Mouse (Mus musculus) retina, postnatal 7 days (tissue): ENCODE data around the gene Irf5.
"Not testable (repeated sequence)": the region's sequence is repeated elsewhere in the genome, so short reads cannot be mapped to it uniquely, and the experiment has no call there.

ENCODE experiments used
- DNase-seq: peaks from one replicate; pipeline ENCODE4 v3.0.0-alpha.2; 2012; ENCODE audit warnings: low read depth, low spot score

The Irf5 gene

DNA sequence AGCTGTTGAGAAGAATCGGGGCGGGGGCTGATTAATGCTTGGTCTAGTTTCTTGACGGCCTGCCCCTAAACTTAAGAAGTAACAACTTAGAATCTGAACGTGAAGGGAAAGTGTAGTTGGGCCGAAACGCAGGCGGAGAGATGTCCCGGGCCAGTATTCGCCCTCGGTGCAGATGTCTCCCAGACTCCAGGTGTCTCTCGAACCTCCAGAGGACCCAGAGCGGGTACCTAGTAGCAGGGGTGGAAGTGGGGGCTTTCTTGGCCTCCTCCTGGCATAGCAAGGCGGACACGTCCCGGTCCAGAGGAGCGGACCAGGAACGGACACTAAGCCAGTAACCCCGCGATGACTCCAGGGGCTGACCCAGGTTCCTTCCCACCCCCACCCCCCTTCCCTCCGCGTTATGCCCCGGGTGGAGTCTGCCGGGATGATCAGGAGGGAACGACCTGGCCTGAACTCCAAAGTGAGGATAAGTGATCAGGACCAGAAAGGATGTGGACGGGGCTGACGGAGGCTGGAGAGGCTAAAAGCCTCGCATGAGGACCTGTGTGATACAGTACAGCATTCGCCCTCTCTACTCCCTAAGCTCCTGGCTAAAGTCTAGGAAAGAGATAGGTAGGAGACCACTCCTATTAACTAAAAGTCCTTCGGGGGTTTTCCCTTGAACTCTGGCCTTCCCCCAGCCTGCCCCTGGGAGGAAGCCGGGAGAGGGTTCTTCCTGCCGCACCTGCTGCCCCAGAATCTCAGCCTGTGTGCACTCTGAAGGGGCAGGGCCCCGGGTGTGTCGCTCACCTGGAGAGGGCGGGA is 1.1 kb downstream of the Irf5 start:
- no peak for DNase-seq

DNA sequence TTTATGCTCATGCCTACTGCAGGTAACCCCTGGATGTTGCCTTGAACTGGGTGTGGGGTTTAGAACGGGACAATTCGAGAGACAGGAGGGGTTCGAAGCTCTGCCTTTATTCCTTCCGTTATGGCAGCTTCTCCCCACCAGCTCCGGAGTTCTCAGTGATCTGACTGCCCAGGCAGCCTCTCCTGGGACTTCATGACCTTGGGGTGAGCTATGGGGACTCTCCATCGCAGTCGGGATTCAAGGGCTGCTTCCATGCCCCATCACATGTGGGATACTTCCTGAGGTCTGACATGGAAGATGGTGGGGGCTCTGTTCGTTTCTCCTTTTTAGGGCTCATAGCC is 1.7 kb downstream of the Irf5 start:
- DNase-seq, result no peak

DNA sequence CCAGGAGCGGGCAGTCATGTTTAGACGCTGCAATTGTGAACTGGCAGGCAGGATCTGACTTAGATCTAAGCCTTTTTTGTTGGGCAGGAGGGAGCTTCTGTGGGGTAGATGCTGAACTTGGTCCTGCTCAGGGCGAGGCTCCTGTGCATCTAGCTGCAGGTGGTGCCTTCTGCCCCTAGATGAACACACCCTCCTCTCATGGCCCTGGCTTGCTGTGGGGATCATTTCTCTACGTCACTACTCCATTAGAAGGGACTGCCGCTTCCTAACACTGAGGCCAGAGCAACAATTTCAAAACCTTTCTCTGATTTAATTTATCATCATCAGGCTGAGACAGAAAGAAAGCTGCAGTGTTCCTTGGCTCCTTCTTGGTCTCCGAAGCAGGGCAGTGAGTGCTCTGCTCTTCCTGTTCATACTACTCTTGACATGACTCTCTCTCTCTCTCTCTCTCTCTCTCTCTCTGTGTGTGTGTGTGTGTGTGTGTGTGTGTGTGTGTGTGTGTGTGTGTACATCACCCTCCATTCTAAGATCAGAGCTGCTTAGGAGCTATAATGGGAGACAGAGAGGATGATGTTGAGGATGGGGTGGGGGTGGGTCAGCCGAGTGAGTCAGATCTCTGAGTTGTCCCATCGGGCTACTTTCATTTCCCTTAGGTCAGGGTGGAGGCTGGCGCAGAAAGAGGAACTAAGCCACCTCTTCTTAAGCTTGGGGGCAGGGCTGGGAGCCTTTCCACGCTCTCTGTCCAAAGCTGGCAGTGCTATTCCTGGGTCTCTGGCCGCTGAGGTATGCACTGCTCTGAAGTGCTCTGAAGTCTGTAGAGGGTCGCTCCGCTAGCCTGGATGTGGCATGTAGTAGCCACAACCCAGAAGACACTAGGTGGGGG is 2.4 kb downstream of the Irf5 start:
- DNase-seq, result no peak

DNA sequence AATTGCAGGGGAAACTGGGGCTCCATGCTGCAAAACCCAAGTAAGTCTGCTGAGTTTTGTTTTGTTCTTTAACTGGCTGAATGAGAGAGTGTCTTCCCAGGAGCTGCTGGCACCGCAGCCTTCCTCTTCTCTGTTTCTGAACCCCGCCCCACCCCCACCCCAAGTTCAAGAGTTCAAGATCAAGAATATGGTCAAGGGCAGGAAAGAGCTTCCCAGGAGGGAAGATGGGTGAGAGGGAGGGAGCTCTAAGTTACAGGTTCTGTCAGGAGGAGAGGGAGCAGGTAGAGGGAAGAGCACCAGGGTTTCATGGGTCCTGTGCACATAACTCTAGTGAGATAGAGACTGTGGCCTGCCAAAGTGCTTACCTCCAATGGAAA is 3.0 kb downstream of the Irf5 start:
- DNase-seq, result no peak

DNA sequence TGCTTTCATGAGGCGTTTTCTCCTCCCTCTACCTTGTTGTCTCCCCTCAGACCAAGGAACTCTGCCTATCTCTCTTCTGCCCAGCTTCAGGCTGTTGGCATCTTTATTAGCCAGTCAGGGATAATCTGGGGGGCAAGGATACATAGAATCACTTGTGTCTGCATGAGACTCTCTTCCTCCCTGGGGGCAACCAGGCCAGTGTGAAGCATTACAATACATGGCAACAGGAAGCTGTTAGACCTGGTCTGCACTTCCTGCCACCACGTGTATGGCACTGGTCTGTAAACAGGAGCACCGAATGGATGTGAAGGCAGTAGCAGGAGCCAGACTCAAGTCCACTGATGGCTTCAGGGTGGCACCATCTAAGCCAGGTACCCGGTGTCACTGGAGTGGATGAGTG is 3.6 kb downstream of the Irf5 start:
- no peak for DNase-seq

DNA sequence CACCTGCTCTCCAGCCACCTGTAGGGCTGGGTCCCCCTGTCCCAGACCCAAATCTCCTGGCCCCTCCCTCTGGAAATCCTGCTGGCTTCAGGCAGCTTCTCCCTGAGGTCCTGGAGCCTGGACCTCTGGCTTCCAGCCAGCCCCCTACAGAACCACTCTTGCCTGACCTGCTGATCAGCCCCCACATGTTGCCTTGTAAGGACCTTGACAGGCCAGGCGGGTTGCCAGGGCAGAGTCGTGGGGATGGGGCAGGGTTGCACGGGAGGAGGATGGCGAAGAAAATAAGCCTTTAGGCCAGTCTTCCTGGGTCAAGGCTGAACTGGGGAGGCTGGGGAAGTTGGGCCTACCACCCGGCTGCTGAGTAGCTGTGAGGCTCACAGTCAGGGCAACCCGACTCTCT is 8.9 kb downstream of the Irf5 start:
- no peak for DNase-seq

DNA sequence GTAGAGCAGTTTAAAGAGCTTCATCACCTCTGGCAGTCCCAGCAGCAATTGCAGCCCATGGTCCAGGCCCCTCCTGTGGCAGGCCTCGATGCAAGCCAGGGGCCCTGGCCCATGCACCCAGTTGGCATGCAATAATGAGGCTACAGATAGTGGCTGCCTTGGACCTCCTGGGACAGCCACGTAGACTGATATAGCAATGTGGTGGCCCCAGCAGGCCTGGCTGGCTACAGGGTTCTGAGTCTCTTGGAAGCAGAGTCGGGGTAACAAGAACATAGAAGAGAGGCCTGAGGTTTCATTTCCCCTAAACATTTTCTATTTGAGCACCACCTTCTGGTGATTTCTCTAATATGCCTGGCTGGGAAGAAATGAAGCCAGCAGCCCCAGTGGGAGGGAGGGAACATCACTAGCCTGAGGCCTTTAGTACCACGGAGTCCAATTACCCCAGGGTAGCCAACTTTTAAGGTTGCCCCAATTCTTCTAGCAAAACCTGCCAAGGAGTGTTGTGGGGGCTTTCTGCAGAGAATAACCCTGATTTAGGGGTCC is 10.3 kb downstream of the Irf5 start:
- DNase-seq, result no peak

DNA sequence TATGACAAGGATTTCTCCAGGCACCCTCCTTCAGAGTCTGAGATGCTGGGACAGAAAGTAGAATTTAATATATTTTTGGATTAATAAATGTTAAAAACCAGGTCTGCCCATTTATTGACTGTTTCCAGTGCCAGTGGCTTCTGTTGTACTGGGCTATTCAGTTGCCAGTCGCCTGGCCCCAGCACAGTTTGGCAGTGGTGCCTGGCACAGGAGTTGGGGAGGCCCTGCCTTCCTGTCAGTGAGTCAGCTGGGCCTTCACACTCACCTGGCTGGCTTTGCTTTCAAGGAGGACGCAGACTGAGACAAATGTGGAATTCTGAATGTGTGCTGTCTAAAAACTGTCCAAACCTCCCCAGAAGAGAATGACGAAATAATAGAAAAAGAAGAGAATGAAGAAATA is 10.8 kb downstream of the Irf5 start:
- DNase-seq, result no peak

DNA sequence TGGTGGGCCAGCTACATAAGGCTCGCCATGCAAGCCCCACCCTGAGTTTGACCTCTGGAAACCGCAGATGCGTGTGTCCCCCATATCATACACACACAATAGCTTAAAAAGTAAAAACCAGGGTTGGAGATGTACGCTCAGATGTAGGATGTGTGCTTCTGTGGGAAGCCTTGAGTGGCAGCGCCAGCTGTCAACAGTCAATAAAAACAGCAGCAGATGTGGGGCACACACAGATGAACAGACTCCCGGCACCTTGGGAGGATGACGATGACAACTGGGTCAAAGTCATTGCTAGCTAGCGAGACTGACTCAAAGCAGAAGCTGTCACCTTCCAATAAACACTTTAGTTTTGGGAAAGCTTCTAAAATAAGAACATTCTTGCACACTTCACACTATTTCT is 13.1 kb downstream of the Irf5 start:
- DNase-seq, result no peak

DNA sequence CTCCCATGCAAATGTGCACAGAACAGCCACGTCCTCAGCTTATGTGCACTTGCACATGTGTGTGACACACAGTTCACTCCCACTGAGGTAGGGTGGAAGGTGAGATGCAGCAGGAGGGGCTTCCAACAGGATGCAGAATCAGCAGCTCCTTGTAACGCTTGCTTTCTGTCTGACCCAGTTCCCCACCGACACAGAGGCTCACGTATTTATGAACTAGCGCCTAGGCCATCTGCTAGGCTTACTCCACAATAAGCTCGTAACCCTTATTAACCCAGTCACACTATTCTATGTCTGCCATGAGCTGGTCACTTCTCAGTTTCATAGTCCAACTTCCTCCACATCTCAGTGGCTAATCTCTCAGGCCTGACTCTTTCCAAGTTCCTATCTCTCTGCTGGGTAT is 13.8 kb downstream of the Irf5 start:
- DNase-seq, result peak; percentile 52

DNA sequence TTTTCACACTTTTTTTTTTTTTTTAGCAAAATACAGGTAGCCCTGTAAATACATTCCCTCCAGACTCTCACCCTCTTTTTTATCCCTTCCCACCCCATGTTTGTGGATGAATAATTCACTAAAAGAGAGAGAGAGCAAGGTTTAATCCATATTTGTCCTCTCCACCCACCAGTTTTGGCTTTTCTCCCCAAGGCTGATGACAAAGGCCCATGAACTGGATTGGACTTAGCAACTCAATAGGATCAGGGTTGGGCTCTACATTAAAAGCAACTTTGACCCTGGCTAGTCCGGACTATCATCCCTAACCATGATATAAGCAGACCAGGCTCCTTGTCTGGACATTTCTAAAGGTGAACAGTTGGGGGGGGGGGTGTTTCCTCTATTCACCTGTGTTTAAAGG is 14.5 kb downstream of the Irf5 start:
- no peak for DNase-seq

DNA sequence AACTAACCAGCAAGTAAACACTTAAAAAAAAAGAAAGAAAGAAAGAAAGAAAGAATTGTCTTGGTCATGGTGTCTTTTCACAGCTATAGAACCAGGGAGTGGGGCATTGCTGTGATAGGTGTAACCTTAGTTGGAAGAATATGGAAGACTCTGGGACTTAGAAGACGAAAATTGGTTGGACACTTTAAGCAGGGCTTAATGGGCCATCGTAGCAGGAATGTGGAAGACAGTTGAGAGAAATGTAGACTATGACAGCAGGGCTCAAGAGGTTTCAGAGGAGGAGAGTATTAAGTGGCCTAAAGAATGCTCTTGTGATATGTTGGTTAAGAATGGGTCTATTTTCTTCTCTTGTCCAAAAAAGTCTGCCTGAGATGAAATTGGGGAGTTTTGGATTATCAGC is 19.2 kb downstream of the Irf5 start:
- no peak for DNase-seq

DNA sequence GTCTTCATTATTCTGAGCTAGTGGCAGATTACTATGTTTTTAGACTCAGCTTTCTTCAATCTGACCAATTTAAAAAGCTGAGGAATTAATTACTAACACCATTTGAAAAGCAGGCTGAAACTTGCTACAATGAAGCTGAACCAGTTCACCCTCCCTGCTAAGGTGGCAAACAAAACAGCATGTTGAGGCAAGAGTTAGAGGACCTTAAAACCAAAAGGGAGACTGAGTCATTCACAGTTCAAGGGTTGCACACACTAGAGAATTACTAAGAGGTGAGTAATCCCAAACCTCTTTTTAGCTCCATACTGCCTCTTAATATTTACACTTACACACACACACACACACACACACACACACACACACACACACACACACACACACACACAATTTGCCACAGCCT is 21.2 kb downstream of the Irf5 start:
- no peak for DNase-seq

DNA sequence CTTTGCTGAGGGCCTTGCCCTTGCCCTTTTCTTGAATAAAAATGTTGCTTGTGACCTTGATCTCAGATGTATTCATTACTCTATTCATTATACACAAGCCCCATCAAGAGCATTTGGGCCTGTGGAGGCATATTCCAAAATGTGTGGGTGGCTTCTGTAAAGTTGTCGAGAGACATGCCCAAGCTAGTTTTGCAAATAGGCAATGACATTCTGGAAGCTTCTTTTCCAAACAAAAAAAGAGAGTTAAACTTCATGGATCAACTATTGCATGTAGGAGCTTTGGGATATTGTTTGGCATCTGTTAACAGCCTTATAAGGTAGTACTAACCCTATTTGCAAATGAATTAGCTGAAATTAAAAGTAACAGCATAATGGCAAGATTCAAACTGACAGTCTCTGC is 21.7 kb downstream of the Irf5 start:
- no peak for DNase-seq

DNA sequence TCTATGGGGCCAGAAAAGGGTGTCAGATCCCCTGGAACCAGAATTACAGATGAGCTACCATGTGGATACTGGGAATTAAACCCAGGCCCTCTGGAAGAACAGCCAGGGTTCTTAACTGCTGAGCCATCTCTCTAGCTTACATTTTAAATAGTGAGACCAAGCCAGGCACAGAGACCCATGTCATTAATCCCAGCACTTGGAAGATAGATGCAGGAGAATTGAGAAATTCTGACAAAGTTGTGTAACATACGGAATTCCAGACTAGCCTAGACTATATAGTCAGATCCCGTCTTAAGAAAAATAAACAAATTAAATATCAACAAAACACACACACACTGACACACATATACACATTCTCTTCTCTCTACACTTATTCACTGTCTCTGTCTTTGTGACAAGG is 26.1 kb downstream of the Irf5 start:
- DNase-seq, result no peak

DNA sequence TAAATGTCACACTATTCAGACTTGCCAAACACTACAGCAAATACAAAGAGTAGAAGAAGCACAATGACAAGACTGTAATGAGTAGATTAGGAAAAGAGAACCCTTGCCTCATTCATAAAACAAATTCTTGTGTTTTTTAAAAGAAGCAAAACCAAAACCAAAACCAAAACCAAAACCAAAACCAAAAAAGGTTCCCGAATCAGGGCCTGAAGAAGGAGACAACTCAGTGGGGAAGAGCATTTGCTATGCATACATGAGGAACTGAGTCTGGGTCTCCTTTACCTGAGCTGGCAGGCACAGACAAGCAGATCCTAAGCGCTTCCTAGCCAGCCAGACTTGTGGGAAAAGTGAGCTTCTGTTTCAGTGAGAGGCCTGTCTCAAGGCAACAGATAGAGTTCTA is 30.7 kb downstream of the Irf5 start:
- no peak for DNase-seq

DNA sequence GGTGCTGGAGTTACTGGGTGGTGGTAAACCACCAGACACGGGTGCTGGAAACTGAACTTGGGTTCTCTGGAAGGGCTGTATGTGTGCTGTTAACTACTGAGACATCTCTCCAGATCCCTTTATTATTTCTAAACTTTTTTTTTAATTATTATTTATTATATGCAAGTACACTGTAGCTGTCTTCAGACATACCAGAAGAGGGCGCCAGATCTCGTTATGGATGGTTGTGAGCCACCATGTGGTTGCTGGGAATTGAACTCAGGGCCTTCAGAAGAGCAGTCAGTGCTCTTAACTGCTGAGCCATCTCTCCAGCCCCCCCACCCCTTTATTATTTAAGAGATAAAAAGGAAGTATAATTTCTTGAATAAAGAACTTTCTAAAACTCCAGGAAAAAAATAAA is 50.0 kb downstream of the Irf5 start:
- DNase-seq, result not testable (repeated sequence)

DNA sequence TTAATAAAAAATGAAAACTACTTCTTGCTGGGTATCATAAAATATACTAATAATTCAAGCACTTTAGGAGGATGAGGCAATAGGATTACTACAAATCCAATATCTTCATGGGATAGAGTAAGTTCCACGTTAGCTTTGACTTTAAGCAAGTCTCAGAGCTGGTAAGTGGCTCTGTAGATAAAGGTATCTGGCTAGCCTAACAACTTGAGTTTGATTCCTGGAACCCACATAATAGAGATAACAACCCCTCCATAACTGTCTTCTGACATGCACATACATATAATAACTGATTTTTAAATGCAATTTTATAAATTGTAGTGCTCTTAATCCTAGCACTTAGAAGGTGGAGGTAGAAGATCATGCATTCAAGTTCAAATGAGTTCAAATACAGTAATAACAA is 54.3 kb downstream of the Irf5 start:
- DNase-seq, result no peak

DNA sequence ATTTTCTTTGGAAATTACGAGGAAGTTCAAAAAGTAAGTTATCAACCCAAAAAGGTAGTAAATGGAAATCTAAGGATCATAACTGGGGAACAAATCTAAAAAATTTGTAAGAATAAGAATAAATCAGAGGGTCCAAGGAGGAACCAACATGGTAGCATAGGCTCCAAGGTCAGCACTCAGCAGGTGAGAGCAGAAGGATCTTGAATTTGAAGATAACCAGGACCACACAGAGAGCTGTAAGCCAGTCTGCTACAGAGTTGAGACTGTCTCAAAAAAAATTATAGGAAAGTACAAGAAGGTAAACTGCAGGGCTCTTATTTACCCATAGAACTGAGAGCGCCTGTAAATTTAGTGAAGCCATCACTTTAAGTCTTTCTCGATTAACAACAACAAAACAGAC is 54.8 kb downstream of the Irf5 start:
- DNase-seq, result no peak
